Comparison of ENCODE assay signal across 26 mouse cellular contexts in the genomic region with DNA sequence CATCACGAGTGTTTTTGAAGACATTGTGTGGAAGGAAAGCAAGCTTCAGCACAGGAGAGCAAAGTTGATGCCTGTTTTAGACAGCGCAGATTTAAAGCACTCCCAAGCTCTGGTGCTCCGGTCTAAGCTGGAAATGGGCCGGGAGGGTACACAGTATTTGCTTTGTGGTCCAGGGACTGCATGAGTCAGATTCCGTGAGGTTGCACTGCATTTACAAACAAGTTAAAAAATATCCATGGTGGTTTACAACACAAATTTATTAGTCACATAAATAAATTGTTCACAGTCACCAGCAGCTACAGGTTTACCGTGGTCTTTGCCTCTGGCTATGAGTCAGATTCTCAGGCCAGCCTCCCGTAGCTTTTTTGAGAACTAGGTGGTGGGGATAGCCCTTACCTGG.
"Had no signal": no experiment of that assay in that cellular context is flagged by ENCODE, and none has a peak within 500 bp of the region (broad histone marks: within the 10 kb centered on the region; RNA-seq: fewer than 3 reads in every experiment).

No protein-coding gene starts in this region.

- H3K9ac ChIP-seq: heart, embryonic 13.5 days; heart, embryonic 15.5 days; hindbrain, embryonic 14.5 days; intestine, embryonic 15.5 days; limb, embryonic 13.5 days; limb, embryonic 15.5 days; liver, embryonic 12.5 days; liver, embryonic 14.5 days had no signal

- H3K4me3 ChIP-seq: heart, adult 2 months; heart, embryonic 13.5 days; heart, embryonic 15.5 days; intestine, embryonic 15.5 days; layer of hippocampus, adult 2 months; limb, embryonic 13.5 days; limb, embryonic 15.5 days; liver, embryonic 12.5 days had no signal

- H3K4me1 ChIP-seq: heart, embryonic 13.5 days; heart, embryonic 15.5 days; intestine, embryonic 15.5 days; limb, embryonic 13.5 days; limb, embryonic 15.5 days; liver, embryonic 12.5 days had no signal

- H3K27ac ChIP-seq: heart, adult 2 months; heart, embryonic 13.5 days; heart, embryonic 15.5 days; hindbrain, embryonic 14.5 days; intestine, embryonic 15.5 days; layer of hippocampus, adult 2 months; limb, embryonic 13.5 days; limb, embryonic 15.5 days; liver, embryonic 12.5 days; liver, embryonic 14.5 days had no signal

- H3K4me2 ChIP-seq: heart, embryonic 11.5 days; heart, embryonic 13.5 days; heart, embryonic 15.5 days; hindbrain, embryonic 14.5 days; intestine, embryonic 15.5 days; limb, embryonic 13.5 days; limb, embryonic 15.5 days; liver, embryonic 12.5 days had no signal

- H3K36me3 ChIP-seq: heart, embryonic 13.5 days; heart, embryonic 15.5 days; intestine, embryonic 15.5 days; limb, embryonic 13.5 days; limb, embryonic 15.5 days; liver, embryonic 12.5 days had no signal

- H3K9me3 ChIP-seq: heart, embryonic 13.5 days; heart, embryonic 15.5 days; intestine, embryonic 15.5 days; limb, embryonic 13.5 days; limb, embryonic 15.5 days; liver, embryonic 12.5 days had no signal

- H3K27me3 ChIP-seq: heart, embryonic 13.5 days; heart, embryonic 15.5 days; intestine, embryonic 15.5 days; limb, embryonic 13.5 days; limb, embryonic 15.5 days; liver, embryonic 12.5 days had no signal

- DNase-seq: gastrocnemius, postnatal 14 days; gastrocnemius, postnatal 36 days; heart, adult 11 months; heart, adult 2 months; heart, postnatal 14 days; heart, postnatal 36 days; kidney, adult 18-20 months; kidney, adult 8-10 months; kidney, postnatal 10 days; kidney, postnatal 25 days; kidney, postnatal 4 days; layer of hippocampus, postnatal 36 days; left cerebral cortex, postnatal 4 days had no signal

- ATAC-seq: hindbrain, embryonic 16.5 days; inflammation-experienced regulatory T-cells, adult 6 months; intestine, embryonic 15.5 days; intestine, postnatal 0 days; liver, embryonic 12.5 days had no signal
